In the genomic region with DNA sequence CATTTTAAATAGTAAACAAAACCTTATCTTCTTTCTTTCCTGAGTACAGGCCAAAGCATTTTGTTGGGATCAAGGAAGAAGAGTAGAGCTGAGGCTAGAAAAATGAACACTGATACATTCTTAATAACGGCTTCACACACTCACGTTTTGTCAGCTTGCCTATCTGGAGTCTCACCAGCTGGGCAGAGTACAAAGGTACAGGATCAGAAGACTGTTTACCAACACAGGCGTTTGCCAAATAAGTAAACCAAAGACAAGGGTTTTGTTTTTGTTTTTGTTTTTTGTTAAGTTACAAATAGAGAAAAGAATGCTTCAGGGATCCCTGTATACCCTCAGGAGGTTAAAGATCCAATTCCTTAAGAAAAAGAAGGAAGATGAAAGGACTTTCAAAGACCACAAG, we compare ENCODE assay signal across 8 mouse cellular contexts. TPM values are rescaled to one million over a fixed set of nuclear protein-coding genes. Genes with fewer than 3 reads are reported as not detected.
DNase-seq lines count a peak whose midpoint lies in the region; ATAC-seq lines count a peak whose summit lies in the region.

No protein-coding gene starts in this region.

- no peaks in the 10 kb centered on the region for H3K27me3 ChIP-seq in erythroblast, embryonic 14.5 days (ENCODE audit: control insufficient read depth)
- no peaks in the 10 kb centered on the region for H3K27me3 ChIP-seq in neural tube, embryonic 11.5 days (ENCODE audit: control insufficient read depth, insufficient read depth, low read length)
- no peaks in the 10 kb centered on the region for H3K27me3 ChIP-seq in liver, embryonic 15.5 days

- H3K4me1 ChIP-seq in erythroblast, embryonic 14.5 days (ENCODE audit: control insufficient read depth): peaks cover 27% of the 10 kb centered on the region
- H3K4me1 ChIP-seq in neural tube, embryonic 11.5 days (ENCODE audit: control insufficient read depth, insufficient read depth, low read length): 0 out of 2 replicates have a peak, but pooled peaks cover 2% of the 10 kb centered on the region
- H3K4me1 ChIP-seq in liver, embryonic 15.5 days (replicated peaks): peaks cover 15% of the 10 kb centered on the region

- peaks cover 51% of the 10 kb centered on the region for H3K36me3 ChIP-seq in erythroblast, embryonic 14.5 days (ENCODE audit: control insufficient read depth)
- no peaks in the 10 kb centered on the region for H3K36me3 ChIP-seq in neural tube, embryonic 11.5 days (ENCODE audit: control insufficient read depth, insufficient read depth, low read length)
- H3K36me3 ChIP-seq in liver, embryonic 15.5 days (replicated peaks): peaks cover 29% of the 10 kb centered on the region

- H3K4me3 ChIP-seq in erythroblast, embryonic 14.5 days (replicated peaks): peak overlapping the region; percentile 82
- peak overlapping the region; percentile 76 for H3K4me3 ChIP-seq in neural tube, embryonic 11.5 days (ENCODE audit: low read depth, low read length)
- H3K4me3 ChIP-seq in liver, embryonic 15.5 days (replicated peaks): peak overlapping the region; percentile 94

- H3K9me3 ChIP-seq in erythroblast, embryonic 14.5 days (ENCODE audit: control insufficient read depth, low read length): no peaks in the 10 kb centered on the region
- H3K9me3 ChIP-seq in neural tube, embryonic 11.5 days (ENCODE audit: control insufficient read depth, low read length): no peaks in the 10 kb centered on the region
- H3K9me3 ChIP-seq in liver, embryonic 15.5 days (replicated peaks): no peaks in the 10 kb centered on the region

- WGBS in neural tube, embryonic 11.5 days: 84% methylated on average over 3 of the region's 3 CpGs
- WGBS in liver, embryonic 15.5 days (ENCODE audit: insufficient replicate concordance): 71% methylated on average over 3 of the region's 3 CpGs

- H3K27ac ChIP-seq in neural tube, embryonic 11.5 days (ENCODE audit: low read depth, low read length): no peak overlapping the region
- H3K27ac ChIP-seq in liver, embryonic 15.5 days (replicated peaks): peak overlapping the region; percentile 89

- peak overlapping the region; percentile 86 for H3K9ac ChIP-seq in neural tube, embryonic 11.5 days (ENCODE audit: low read length)
- H3K9ac ChIP-seq in liver, embryonic 15.5 days: peak overlapping the region; percentile 91

- H3K4me2 ChIP-seq in neural tube, embryonic 11.5 days (ENCODE audit: low read depth): peak overlapping the region; percentile 55
- H3K4me2 ChIP-seq in liver, embryonic 15.5 days: peak overlapping the region; percentile 74

- DNase-seq in neural tube, embryonic 11.5 days (ENCODE audit: low spot score): no peak
- no peak for DNase-seq in neural tube, embryonic 10.5 days (ENCODE audit: extremely low spot score, low spot score)
- DNase-seq in spleen, postnatal 10 days (ENCODE audit: low spot score in 2 of 2): no peak
- DNase-seq in spleen, postnatal 4 days (ENCODE audit: low spot score in 2 of 2): no peak

- no peak for ATAC-seq in erythroblast, adult 5-6 weeks (replicated peaks; ENCODE audit: low FRiP score, poor library complexity, severe bottlenecking)
- no peak for ATAC-seq in neural tube, embryonic 11.5 days (ENCODE audit: insufficient read depth, low FRiP score, low TSS enrichment)
- ATAC-seq in liver, embryonic 15.5 days (ENCODE audit: insufficient read depth): no peak
- ATAC-seq in megakaryocyte-erythroid progenitor cell, adult 5-6 weeks (replicated peaks; ENCODE audit: low FRiP score, low TSS enrichment, poor library complexity, severe bottlenecking): no peak

RNA-seq across cellular contexts. Expression of gene Zkscan3, which starts 1.4 kb away (rescaled TPM):
- 0.69 and 0.93 TPM in 2 replicates for polyA plus RNA-seq in erythroblast, embryonic 14.5 days (2012)
- 16.9 and 23.6 TPM in 2 replicates for total RNA-seq in erythroblast, adult 5-6 weeks (2015; ENCODE audit: low replicate concordance)
- total RNA-seq in erythroblast, adult 5-6 weeks (2017; ENCODE audit: low replicate concordance): 13.9 and 19.9 TPM in 2 replicates
- 79.8 and 84.7 TPM in 2 replicates for polyA plus RNA-seq in neural tube, embryonic 11.5 days (2014; fragmentation: Nextera tagmentation; extraction: Ambion mirVana)
- polyA plus RNA-seq in liver, embryonic 15.5 days (2015; fragmentation: Nextera tagmentation; extraction: Ambion mirVana): 28.9 and 32.1 TPM in 2 replicates
- total RNA-seq in megakaryocyte-erythroid progenitor cell, adult 5-6 weeks (2014; fragmentation: Nextera tagmentation): 45.1 and 49.1 TPM in 2 replicates
- 28.8 and 32.3 TPM in 2 replicates for total RNA-seq in megakaryocyte-erythroid progenitor cell, adult 5-6 weeks (2017)

RNA-seq across cellular contexts. Expression of gene Zscan12, which starts 38.5 kb away (rescaled TPM):
- 0.04 and 0.09 TPM in 2 replicates for polyA plus RNA-seq in erythroblast, embryonic 14.5 days (2012)
- 0.84 TPM in 1 of 2 replicates, not detected in the other for total RNA-seq in erythroblast, adult 5-6 weeks (2015; ENCODE audit: low replicate concordance)
- total RNA-seq in erythroblast, adult 5-6 weeks (2017; ENCODE audit: low replicate concordance): 0.70 and 1.4 TPM in 2 replicates
- 14.8 and 19.6 TPM in 2 replicates for polyA plus RNA-seq in neural tube, embryonic 11.5 days (2014; fragmentation: Nextera tagmentation; extraction: Ambion mirVana)
- 3.0 and 3.1 TPM in 2 replicates for polyA plus RNA-seq in liver, embryonic 15.5 days (2015; fragmentation: Nextera tagmentation; extraction: Ambion mirVana)
- 8.5 and 11.1 TPM in 2 replicates for total RNA-seq in megakaryocyte-erythroid progenitor cell, adult 5-6 weeks (2014; fragmentation: Nextera tagmentation)
- 11.0 and 20.0 TPM in 2 replicates for total RNA-seq in megakaryocyte-erythroid progenitor cell, adult 5-6 weeks (2017)

RNA-seq across cellular contexts. Expression of gene Pgbd1, which starts 39.7 kb away (rescaled TPM):
- polyA plus RNA-seq in erythroblast, embryonic 14.5 days (2012): 0.04 and 0.05 TPM in 2 replicates
- total RNA-seq in erythroblast, adult 5-6 weeks (2015; ENCODE audit: low replicate concordance): not detected in 2 replicates
- 1.1 TPM in 1 of 2 replicates, not detected in the other for total RNA-seq in erythroblast, adult 5-6 weeks (2017; ENCODE audit: low replicate concordance)
- polyA plus RNA-seq in neural tube, embryonic 11.5 days (2014; fragmentation: Nextera tagmentation; extraction: Ambion mirVana): 4.1 and 4.9 TPM in 2 replicates
- 1.0 and 1.2 TPM in 2 replicates for polyA plus RNA-seq in liver, embryonic 15.5 days (2015; fragmentation: Nextera tagmentation; extraction: Ambion mirVana)
- 2.8 and 4.3 TPM in 2 replicates for total RNA-seq in megakaryocyte-erythroid progenitor cell, adult 5-6 weeks (2014; fragmentation: Nextera tagmentation)
- 4.5 and 6.1 TPM in 2 replicates for total RNA-seq in megakaryocyte-erythroid progenitor cell, adult 5-6 weeks (2017)

RNA-seq across cellular contexts. Expression of gene Zscan26, which starts 52.4 kb away (rescaled TPM):
- 0.08 and 0.09 TPM in 2 replicates for polyA plus RNA-seq in erythroblast, embryonic 14.5 days (2012)
- 3.8 and 4.8 TPM in 2 replicates for total RNA-seq in erythroblast, adult 5-6 weeks (2015; ENCODE audit: low replicate concordance)
- total RNA-seq in erythroblast, adult 5-6 weeks (2017; ENCODE audit: low replicate concordance): 1.7 and 2.2 TPM in 2 replicates
- polyA plus RNA-seq in neural tube, embryonic 11.5 days (2014; fragmentation: Nextera tagmentation; extraction: Ambion mirVana): 14.9 and 17.5 TPM in 2 replicates
- 9.6 and 11.0 TPM in 2 replicates for polyA plus RNA-seq in liver, embryonic 15.5 days (2015; fragmentation: Nextera tagmentation; extraction: Ambion mirVana)
- 11.1 and 23.8 TPM in 2 replicates for total RNA-seq in megakaryocyte-erythroid progenitor cell, adult 5-6 weeks (2014; fragmentation: Nextera tagmentation)
- 16.8 and 21.2 TPM in 2 replicates for total RNA-seq in megakaryocyte-erythroid progenitor cell, adult 5-6 weeks (2017)

RNA-seq across cellular contexts. Expression of gene Olfr1367, which starts 54.5 kb away (rescaled TPM):
- not detected in 2 replicates for polyA plus RNA-seq in erythroblast, embryonic 14.5 days (2012)
- not detected in 2 replicates for total RNA-seq in erythroblast, adult 5-6 weeks (2015; ENCODE audit: low replicate concordance)
- total RNA-seq in erythroblast, adult 5-6 weeks (2017; ENCODE audit: low replicate concordance): not detected in 2 replicates
- not detected in 2 replicates for polyA plus RNA-seq in neural tube, embryonic 11.5 days (2014; fragmentation: Nextera tagmentation; extraction: Ambion mirVana)
- polyA plus RNA-seq in liver, embryonic 15.5 days (2015; fragmentation: Nextera tagmentation; extraction: Ambion mirVana): not detected in 2 replicates
- total RNA-seq in megakaryocyte-erythroid progenitor cell, adult 5-6 weeks (2014; fragmentation: Nextera tagmentation): not detected in 2 replicates
- total RNA-seq in megakaryocyte-erythroid progenitor cell, adult 5-6 weeks (2017): not detected in 2 replicates

Comparison
In these comparisons a context has a peak if more than half of its experiments do, and no peak if none do; other contexts are left out.
1. RNA of gene Zkscan3, which starts 1.4 kb away (polyA plus RNA-seq): 79.8 to 84.7 TPM in neural tube, embryonic 11.5 days and 28.9 to 32.1 TPM in liver, embryonic 15.5 days; 0.69 to 0.93 TPM in erythroblast, embryonic 14.5 days; every median in the first group is over 10 times any median in the second.
2. Peak in every context shown above with its lines, with median percentiles within 50 percentile points of each other: H3K4me3 ChIP-seq.